Mouse (Mus musculus): ENCODE measurements around the gene Prkaca.

DNA sequence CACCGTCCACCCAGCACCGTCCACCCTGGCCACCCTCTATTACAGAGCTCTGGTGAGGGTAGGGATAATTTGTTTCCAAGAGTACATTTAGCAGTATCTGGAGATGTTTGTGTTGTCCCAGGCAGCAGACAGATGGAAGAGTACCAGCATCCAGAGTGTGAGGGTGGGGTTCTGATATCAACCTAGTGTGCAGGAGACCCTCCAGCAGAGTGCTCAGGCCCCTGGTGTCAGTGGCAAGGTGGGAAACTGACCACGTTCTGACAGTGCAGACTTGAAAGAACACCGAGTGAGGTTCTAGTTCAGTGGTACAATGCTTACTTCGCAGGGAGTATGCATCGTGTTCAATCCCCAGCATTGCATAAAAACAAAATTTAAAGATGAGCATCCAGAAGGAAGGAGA lies 1.1 kb upstream of the Prkaca start:
- TF ChIP-seq POLR2A (IDR thresholded peaks at IDR 0.05; ENCODE audit: insufficient read length, low read depth) (no peak), USF1 (IDR thresholded peaks at IDR 0.05; ENCODE audit: low read depth) (no peak), POLR2AphosphoS2 (IDR thresholded peaks at IDR 0.05; ENCODE audit: insufficient read length, low read depth) (no peak), MAX (IDR thresholded peaks at IDR 0.05; ENCODE audit: low read depth) (no peak), CEBPB (IDR thresholded peaks at IDR 0.05; ENCODE audit: insufficient read depth, poor library complexity, severe bottlenecking) (no peak), TCF3 (IDR thresholded peaks at IDR 0.05; ENCODE audit: insufficient read length, low read depth) (no peak), MYOG (IDR thresholded peaks at IDR 0.05; ENCODE audit: control insufficient read depth in 1 of 3, insufficient read depth in 1 of 3, insufficient read length in 2 of 3, low read depth in 2 of 3) (no peak), MYOD1 (IDR thresholded peaks at IDR 0.05; ENCODE audit: control insufficient read depth in 1 of 3, insufficient read length in 2 of 3, low read depth in 2 of 3) (no peak), E2F4 (IDR thresholded peaks at IDR 0.05; ENCODE audit: insufficient read depth) (no peak)

All from myocyte (in vitro differentiated cells).